Mouse (Mus musculus): Measurements from ENCODE around the gene Gm16181.

DNA sequence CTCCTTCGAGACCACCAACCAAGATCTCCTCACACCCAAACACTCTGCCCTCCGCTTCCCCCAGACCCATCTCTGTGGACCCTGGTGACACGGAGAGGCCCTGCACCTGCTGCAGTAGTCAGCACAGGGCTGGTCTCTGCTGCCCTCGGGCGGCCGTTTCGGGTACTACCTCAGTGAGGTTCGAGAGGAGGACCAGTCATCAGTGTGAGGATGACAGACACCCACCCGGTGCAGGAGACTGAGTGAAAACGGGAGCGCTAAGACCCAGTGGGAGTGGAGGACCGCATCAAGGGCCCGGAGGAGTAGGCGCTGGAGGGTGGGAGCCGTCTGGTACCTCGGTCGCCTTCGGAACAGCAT is 15.7 kb downstream of the Gm16181 start:
- TF ChIP-seq POLR2A (IDR thresholded peaks at IDR 0.05; ENCODE audit: borderline replicate concordance, extremely low read depth, insufficient read depth, insufficient read length, poor library complexity, severe bottlenecking) (peak; percentile 28; the same call in 1 of the 2 replicates), CTCF (IDR thresholded peaks at IDR 0.05; ENCODE audit: borderline replicate concordance, extremely low read depth, insufficient read depth, insufficient read length) (peak; percentile 98)

Data from brain, embryonic 14.5 days (tissue).